Mouse (Mus musculus): Measurements from ENCODE around the gene Dcpp2. TPM values are rescaled to one million over a fixed set of nuclear protein-coding genes. Genes with fewer than 3 reads are reported as not detected.
A peak's percentile ranks its signal among the peaks of the same experiment; 100 is the strongest.
"Not testable (repeated sequence)": the region's sequence is repeated elsewhere in the genome, so short reads cannot be mapped to it uniquely, and the experiment has no call there.

Dcpp2 gene
- not detected in 2 replicates for polyA plus RNA-seq (2014; fragmentation: Nextera tagmentation; extraction: Ambion mirVana)

DNA sequence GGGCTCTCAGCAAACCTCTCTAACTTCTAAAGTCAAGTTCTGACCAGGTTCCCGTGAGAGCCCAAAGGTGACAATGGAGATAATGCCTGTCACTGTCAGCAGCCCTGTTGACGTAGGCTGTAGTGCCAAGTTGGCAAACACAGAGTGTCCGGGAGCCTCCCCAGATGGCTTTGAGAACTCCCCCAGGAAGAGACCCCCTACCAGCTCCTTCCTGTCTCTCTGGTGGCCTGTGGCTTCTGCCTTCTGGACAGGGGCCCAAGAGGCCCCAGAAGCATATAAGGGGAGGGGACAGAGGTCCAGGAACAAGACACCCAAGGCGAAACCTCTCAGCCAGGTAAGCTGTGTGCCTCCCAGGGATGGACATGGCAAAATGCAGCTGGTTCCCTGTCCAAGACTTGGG is at the start of gene Dcpp2, which contains the start of gene Dcpp1:
Gene Dcpp2 (plus strand): TSS at position 305 of the 400 bp plus-strand sequence.
Gene Dcpp1 (plus strand): TSS at position 301 of the 400 bp plus-strand sequence.
- not testable (repeated sequence) for H3K9me3 ChIP-seq (ENCODE audit: control insufficient read depth, low read length); H3K36me3 ChIP-seq (ENCODE audit: control insufficient read depth, insufficient read depth, low read length); H3K27ac ChIP-seq (ENCODE audit: low read depth, low read length); H3K4me1 ChIP-seq (replicated peaks; ENCODE audit: control insufficient read depth, insufficient read depth, low read length); H3K27me3 ChIP-seq (ENCODE audit: control insufficient read depth, insufficient read depth, low read length); ATAC-seq (ENCODE audit: low FRiP score); H3K4me2 ChIP-seq (replicated peaks; ENCODE audit: low read depth, low read length); DNase-seq (ENCODE audit: low spot score); H3K4me3 ChIP-seq (ENCODE audit: low read depth, low read length); H3K9ac ChIP-seq (ENCODE audit: low read depth, low read length)
- WGBS: 73% methylated on average over 4 of the region's 4 CpGs

DNA sequence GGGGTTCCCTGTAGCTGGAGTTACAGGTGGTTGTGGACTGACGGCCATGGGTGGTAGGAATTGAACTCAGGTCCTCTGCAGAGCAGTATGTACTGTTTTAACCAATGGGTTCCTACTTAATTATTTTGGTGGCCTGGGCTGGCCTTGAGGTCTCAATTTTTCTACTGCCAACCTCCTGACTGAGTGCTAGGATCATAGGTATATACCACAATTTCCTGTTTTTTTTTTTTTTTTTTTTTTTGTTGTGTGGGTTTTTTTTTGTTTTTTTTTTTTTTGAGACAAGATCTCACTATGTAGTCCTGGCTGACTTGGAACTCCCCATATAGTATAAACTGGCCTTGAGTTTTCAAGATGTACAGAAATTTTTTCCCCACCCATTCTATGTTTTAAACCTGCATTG is 49.5 kb upstream of the Dcpp2 start:
- DNase-seq (ENCODE audit: low spot score) (no peak), ATAC-seq (ENCODE audit: low FRiP score) (no peak)
- H3K4me3 ChIP-seq (ENCODE audit: low read depth, low read length): no peak overlapping the region
- H3K36me3 ChIP-seq (ENCODE audit: control insufficient read depth, insufficient read depth, low read length): 0 out of 2 replicates have a peak, but pooled peaks cover under 1% of the 10 kb centered on the region
- WGBS: 89% methylated on average over 1 of the region's 1 CpGs
- H3K27ac ChIP-seq (ENCODE audit: low read depth, low read length): no peak overlapping the region
- no peak overlapping the region for H3K9ac ChIP-seq (ENCODE audit: low read depth, low read length)
- H3K27me3 ChIP-seq (ENCODE audit: control insufficient read depth, insufficient read depth, low read length): no peaks in the 10 kb centered on the region
- H3K4me2 ChIP-seq (replicated peaks; ENCODE audit: low read depth, low read length): no peak overlapping the region
- no peaks in the 10 kb centered on the region for H3K9me3 ChIP-seq (ENCODE audit: control insufficient read depth, low read length)
- H3K4me1 ChIP-seq (replicated peaks; ENCODE audit: control insufficient read depth, insufficient read depth, low read length): 0 out of 2 replicates have a peak, but pooled peaks cover 2% of the 10 kb centered on the region

DNA sequence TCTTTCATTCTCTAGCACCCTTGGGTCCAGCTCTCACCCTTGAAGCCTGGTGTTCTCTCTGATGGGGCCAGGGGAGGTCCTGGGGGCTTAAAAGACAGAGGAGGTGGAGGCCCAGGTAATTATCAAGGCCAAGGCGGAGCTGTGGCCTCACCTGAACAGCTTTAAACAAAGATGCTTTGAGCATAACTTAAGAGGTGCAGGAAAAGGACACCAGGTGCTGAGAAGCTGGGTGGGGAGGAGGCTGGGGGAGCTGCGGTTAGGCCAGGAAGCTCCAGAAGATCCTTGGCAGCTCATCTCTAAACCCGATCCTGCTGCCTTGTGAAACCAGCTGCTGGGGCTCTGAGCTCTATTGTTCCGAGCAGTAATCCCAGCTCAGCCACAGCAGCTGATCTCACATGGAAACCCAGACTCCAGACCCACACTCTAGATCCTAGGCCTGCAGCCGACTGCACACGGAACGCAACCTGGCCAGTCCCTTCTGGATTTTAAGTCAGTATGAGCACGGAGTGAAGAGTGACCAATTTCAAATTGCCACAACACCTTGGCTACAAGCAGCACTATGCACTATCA is 44.6 kb upstream of the Dcpp2 start, which contains the start of gene Prss33:
Gene Prss33 (minus strand): TSS at position 51 of the 570 bp plus-strand sequence.
- Histone ChIP-seq H3K4me3 (ENCODE audit: low read depth, low read length) (no peak within 1 kb of the TSS), H3K27me3 (ENCODE audit: control insufficient read depth, insufficient read depth, low read length) (no peaks in the 10 kb centered on the region), H3K27ac (ENCODE audit: low read depth, low read length) (no peak within 1 kb of the TSS), H3K4me1 (replicated peaks; ENCODE audit: control insufficient read depth, insufficient read depth, low read length) (no peaks in the 10 kb centered on the region), H3K9ac (ENCODE audit: low read depth, low read length) (no peak within 1 kb of the TSS), H3K4me2 (replicated peaks; ENCODE audit: low read depth, low read length) (no peak within 1 kb of the TSS), H3K36me3 (ENCODE audit: control insufficient read depth, insufficient read depth, low read length) (no peaks in the 10 kb centered on the region), H3K9me3 (ENCODE audit: control insufficient read depth, low read length) (no peaks in the 10 kb centered on the region)
- ATAC-seq (ENCODE audit: low FRiP score): no peak
- DNase-seq (ENCODE audit: low spot score): no peak
- WGBS: 79% methylated on average over 8 of the region's 8 CpGs

DNA sequence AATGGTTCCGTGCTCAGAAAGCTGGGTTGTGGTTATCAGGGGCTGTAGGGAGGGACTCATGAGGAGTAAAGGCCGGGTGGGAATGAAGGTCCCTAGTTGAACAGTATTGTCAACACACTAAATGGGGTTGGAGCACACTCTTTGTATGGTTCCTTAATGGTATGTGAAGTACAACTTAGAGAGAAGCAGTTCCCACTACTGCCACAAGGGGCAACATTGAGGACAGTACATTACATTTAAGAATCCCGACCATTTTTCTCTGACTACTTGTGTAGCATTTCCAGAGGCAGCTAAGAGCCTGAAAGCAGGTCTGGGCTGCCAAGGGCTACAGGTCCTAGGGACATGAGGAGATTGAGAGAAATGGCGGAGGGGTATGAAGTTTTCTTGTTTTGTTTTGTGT is 39.5 kb upstream of the Dcpp2 start:
- DNase-seq (ENCODE audit: low spot score): peak; percentile 84
- no peaks in the 10 kb centered on the region for H3K36me3 ChIP-seq (ENCODE audit: control insufficient read depth, insufficient read depth, low read length)
- H3K4me2 ChIP-seq (replicated peaks; ENCODE audit: low read depth, low read length): no peak overlapping the region
- no peaks in the 10 kb centered on the region for H3K27me3 ChIP-seq (ENCODE audit: control insufficient read depth, insufficient read depth, low read length)
- no peak overlapping the region for H3K9ac ChIP-seq (ENCODE audit: low read depth, low read length)
- peak; percentile 43; the same call in 1 of the 2 replicates for ATAC-seq (ENCODE audit: low FRiP score)
- 30% methylated on average over 4 of the region's 4 CpGs for WGBS
- no peaks in the 10 kb centered on the region for H3K9me3 ChIP-seq (ENCODE audit: control insufficient read depth, low read length)
- H3K27ac ChIP-seq (ENCODE audit: low read depth, low read length): no peak overlapping the region
- H3K4me1 ChIP-seq (replicated peaks; ENCODE audit: control insufficient read depth, insufficient read depth, low read length): no peaks in the 10 kb centered on the region
- H3K4me3 ChIP-seq (ENCODE audit: low read depth, low read length): no peak overlapping the region

DNA sequence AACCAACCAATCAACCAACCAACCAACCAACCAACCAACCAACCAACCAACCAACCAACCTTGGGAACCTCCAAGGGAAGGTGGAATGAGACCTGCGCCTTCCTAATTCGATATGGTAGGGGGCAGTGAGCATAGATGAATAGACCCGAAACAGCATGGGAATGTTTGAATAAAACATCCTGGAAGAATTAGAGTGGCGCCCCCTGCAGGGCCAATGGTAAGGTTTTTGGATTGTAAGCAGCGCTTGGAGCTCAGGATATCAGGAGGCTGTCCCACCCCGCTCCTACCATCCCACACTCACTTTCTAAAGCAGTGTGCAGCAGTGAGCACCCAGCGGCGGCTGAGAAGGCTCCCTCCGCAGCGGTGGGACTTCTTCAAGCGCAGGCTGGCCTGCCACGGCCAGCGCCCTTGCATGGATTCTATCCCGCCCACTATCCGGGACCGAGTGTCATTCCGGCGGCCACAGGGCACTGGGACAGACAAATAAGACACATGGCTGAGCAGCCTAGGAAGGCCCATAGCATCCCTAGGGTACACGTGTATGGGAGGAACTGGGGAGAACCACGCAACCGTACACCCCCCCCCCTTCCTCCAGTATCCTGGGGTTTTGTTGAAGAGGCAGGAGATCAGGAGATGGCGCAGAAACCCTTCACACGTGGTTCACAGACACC is 37.4 kb upstream of the Dcpp2 start:
- Histone ChIP-seq H3K27me3 (ENCODE audit: control insufficient read depth, insufficient read depth, low read length) (no peaks in the 10 kb centered on the region), H3K36me3 (ENCODE audit: control insufficient read depth, insufficient read depth, low read length) (no peaks in the 10 kb centered on the region), H3K9ac (ENCODE audit: low read depth, low read length) (no peak overlapping the region), H3K4me3 (ENCODE audit: low read depth, low read length) (0 out of 2 replicates have a peak overlapping the region, but pooled peaks have one; percentile 14), H3K4me1 (replicated peaks; ENCODE audit: control insufficient read depth, insufficient read depth, low read length) (no peaks in the 10 kb centered on the region), H3K4me2 (replicated peaks; ENCODE audit: low read depth, low read length) (no peak overlapping the region), H3K9me3 (ENCODE audit: control insufficient read depth, low read length) (no peaks in the 10 kb centered on the region), H3K27ac (ENCODE audit: low read depth, low read length) (no peak overlapping the region)
- DNase-seq (ENCODE audit: low spot score): no peak
- 32% methylated on average over 23 of the region's 23 CpGs for WGBS
- ATAC-seq (ENCODE audit: low FRiP score): no peak

DNA sequence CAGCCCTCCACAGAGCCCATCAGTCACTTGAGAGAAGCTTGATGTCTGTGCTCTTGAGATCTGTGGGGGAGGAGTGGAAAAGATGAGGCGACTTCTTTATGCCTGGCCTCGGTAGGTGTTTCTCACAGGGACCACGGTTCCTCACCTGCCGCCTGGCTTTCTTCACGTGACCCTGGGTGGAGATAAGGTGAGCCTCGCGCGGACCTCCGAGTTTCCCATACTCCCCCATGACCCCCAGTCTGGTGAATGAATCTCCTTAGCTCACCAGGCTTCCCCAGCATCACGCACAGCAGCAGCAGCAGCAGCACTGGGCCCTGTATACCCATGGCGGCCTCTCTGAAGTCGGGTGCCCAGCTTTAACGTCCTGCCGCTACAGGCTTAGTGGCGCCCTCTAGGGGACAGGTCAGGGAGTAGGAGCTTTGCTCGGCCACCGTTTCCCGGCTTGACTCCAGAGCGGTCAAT is 36.8 kb upstream of the Dcpp2 start, which contains the start of the genes Prss32 and Prss41:
Gene Prss32 (plus strand): TSS at position 44 of the 462 bp plus-strand sequence.
Gene Prss41 (minus strand): TSS at position 361 of the 462 bp plus-strand sequence.
- no peak within 1 kb of the TSS for H3K27ac ChIP-seq (ENCODE audit: low read depth, low read length)
- no peaks in the 10 kb centered on the region for H3K9me3 ChIP-seq (ENCODE audit: control insufficient read depth, low read length)
- DNase-seq (ENCODE audit: low spot score): peak; percentile 71
- no peaks in the 10 kb centered on the region for H3K4me1 ChIP-seq (replicated peaks; ENCODE audit: control insufficient read depth, insufficient read depth, low read length)
- no peaks in the 10 kb centered on the region for H3K36me3 ChIP-seq (ENCODE audit: control insufficient read depth, insufficient read depth, low read length)
- 0 out of 2 replicates have a peak within 1 kb of the TSS, but pooled peaks have one; percentile 14 for H3K4me3 ChIP-seq (ENCODE audit: low read depth, low read length)
- 14% methylated on average over 19 of the region's 19 CpGs for WGBS
- H3K9ac ChIP-seq (ENCODE audit: low read depth, low read length): no peak within 1 kb of the TSS
- peak; percentile 38; the same call in 1 of the 2 replicates for ATAC-seq (ENCODE audit: low FRiP score)
- peak within 1 kb of the TSS; percentile 27 for H3K4me2 ChIP-seq (replicated peaks; ENCODE audit: low read depth, low read length)
- no peaks in the 10 kb centered on the region for H3K27me3 ChIP-seq (ENCODE audit: control insufficient read depth, insufficient read depth, low read length)

DNA sequence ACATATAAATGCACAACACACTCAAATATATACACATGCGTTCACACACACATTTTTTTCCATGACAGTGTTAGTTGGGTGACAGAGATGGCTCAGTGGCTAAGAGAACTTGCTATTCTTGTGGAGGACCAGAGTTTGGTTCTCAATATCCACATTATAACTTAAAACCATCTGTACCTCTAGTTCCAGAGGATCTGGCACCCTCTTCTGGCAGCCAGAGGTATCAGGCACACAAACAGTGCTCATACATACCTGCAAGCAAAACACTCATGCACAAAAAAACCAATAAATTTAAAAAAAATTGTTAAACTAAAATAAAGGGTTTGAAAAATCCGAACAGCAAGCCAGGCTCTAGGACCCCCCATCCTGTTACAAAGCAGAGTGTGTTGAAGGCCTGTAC is 30.7 kb upstream of the Dcpp2 start:
- WGBS: 59% methylated on average over 2 of the region's 2 CpGs
- H3K36me3 ChIP-seq (ENCODE audit: control insufficient read depth, insufficient read depth, low read length): no peaks in the 10 kb centered on the region
- no peaks in the 10 kb centered on the region for H3K9me3 ChIP-seq (ENCODE audit: control insufficient read depth, low read length)

DNA sequence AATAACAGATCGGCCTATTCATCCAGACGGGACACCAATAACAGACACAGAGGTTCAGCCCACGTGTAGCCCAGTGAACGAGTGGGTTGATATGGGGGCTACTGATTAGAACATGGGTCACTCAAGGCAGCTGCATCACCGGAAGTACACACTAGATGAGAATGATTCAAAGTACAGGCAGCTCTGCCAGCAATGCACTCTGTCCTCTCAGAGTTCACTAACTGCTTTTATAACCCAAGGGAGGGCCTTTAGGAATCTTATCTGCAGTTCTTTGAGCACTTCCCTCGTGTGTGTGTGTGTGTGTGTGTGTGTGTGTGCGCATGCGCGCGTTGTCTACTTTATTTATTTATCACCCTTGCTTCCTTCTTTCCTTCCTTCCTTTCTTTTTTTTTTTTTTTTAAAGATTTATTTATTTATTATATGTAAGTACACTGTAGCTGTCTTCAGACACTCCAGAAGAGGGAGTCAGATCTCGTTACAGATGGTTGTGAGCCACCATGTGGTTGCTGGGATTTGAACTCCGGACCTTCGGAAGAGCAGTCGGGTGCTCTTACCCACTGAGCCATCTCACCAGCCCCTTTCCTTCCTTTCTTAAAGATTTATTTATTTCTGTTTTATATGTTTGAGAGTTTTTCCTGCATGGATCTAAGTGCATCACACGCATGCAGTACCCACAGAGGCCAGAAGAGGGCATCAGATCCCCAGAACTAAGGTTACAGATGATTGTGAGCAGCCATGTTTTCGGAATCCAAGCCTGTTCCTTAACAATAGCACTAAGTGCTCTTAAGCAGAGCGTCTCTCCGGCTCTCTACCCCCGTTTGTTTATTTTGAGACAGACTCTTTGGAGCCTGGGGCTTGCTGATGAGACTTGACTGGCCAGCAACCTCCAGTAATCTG is 29.6 kb upstream of the Dcpp2 start:
- DNase-seq (ENCODE audit: low spot score): peak; percentile 87
- 62% methylated on average over 18 of the region's 19 CpGs for WGBS
- H3K9me3 ChIP-seq (ENCODE audit: control insufficient read depth, low read length): no peaks in the 10 kb centered on the region
- ATAC-seq (ENCODE audit: low FRiP score): no peak
- no peak overlapping the region for H3K27ac ChIP-seq (ENCODE audit: low read depth, low read length)
- no peaks in the 10 kb centered on the region for H3K4me1 ChIP-seq (replicated peaks; ENCODE audit: control insufficient read depth, insufficient read depth, low read length)
- H3K4me2 ChIP-seq (replicated peaks; ENCODE audit: low read depth, low read length): no peak overlapping the region
- no peaks in the 10 kb centered on the region for H3K36me3 ChIP-seq (ENCODE audit: control insufficient read depth, insufficient read depth, low read length)
- H3K4me3 ChIP-seq (ENCODE audit: low read depth, low read length): no peak overlapping the region
- no peak overlapping the region for H3K9ac ChIP-seq (ENCODE audit: low read depth, low read length)
- no peaks in the 10 kb centered on the region for H3K27me3 ChIP-seq (ENCODE audit: control insufficient read depth, insufficient read depth, low read length)

More for the DNA sequence above, 30.7 kb upstream of the Dcpp2 start:
- Histone ChIP-seq H3K27ac (ENCODE audit: low read depth, low read length) (no peak overlapping the region), H3K4me2 (replicated peaks; ENCODE audit: low read depth, low read length) (no peak overlapping the region), H3K9ac (ENCODE audit: low read depth, low read length) (no peak overlapping the region), H3K4me1 (replicated peaks; ENCODE audit: control insufficient read depth, insufficient read depth, low read length) (no peaks in the 10 kb centered on the region), H3K27me3 (ENCODE audit: control insufficient read depth, insufficient read depth, low read length) (no peaks in the 10 kb centered on the region), H3K4me3 (ENCODE audit: low read depth, low read length) (no peak overlapping the region)
- no peak for ATAC-seq (ENCODE audit: low FRiP score)
- DNase-seq (ENCODE audit: low spot score): no peak

Data from hindbrain, embryonic 11.5 days (tissue).